Mouse (Mus musculus) erythroblast, adult 5-6 weeks (primary cell): ENCODE results near the gene Ttc21b. TPM values are rescaled to one million over a fixed set of nuclear protein-coding genes. Genes with fewer than 3 reads are reported as not detected.
"Not testable (repeated sequence)": the region's sequence is repeated elsewhere in the genome, so short reads cannot be mapped to it uniquely, and the experiment has no call there.

Experiments
- ATAC-seq: replicated peaks from 2 replicates; pipeline ENCODE4 v1.8.0; 2016; ENCODE audit warnings: moderate number of reproducible peaks, mild to moderate bottlenecking, moderate TSS enrichment, inconsistent platforms; ENCODE audit not compliant: poor library complexity, low FRiP score, severe bottlenecking
- total RNA-seq, 2 experiments: library from RNA; stranded (forward) in 1 of 2; stranded (reverse) in 1 of 2; fragments of 150-400 nt in 1 of 2; fragments of 200-764, 138-1000 nt in 1 of 2; gene quantifications; 2 replicates each; pipeline versions ENCODE4 v1.2.3 to v1.2.4; 2015 to 2017; ENCODE audit warnings: low replicate concordance in 2 of 2

The Ttc21b gene
- total RNA-seq (2015; ENCODE audit: low replicate concordance) (0.19 TPM in 1 of 2 replicates, not detected in the other), total RNA-seq (2017; ENCODE audit: low replicate concordance) (0.42 and 0.60 TPM in 2 replicates)

DNA sequence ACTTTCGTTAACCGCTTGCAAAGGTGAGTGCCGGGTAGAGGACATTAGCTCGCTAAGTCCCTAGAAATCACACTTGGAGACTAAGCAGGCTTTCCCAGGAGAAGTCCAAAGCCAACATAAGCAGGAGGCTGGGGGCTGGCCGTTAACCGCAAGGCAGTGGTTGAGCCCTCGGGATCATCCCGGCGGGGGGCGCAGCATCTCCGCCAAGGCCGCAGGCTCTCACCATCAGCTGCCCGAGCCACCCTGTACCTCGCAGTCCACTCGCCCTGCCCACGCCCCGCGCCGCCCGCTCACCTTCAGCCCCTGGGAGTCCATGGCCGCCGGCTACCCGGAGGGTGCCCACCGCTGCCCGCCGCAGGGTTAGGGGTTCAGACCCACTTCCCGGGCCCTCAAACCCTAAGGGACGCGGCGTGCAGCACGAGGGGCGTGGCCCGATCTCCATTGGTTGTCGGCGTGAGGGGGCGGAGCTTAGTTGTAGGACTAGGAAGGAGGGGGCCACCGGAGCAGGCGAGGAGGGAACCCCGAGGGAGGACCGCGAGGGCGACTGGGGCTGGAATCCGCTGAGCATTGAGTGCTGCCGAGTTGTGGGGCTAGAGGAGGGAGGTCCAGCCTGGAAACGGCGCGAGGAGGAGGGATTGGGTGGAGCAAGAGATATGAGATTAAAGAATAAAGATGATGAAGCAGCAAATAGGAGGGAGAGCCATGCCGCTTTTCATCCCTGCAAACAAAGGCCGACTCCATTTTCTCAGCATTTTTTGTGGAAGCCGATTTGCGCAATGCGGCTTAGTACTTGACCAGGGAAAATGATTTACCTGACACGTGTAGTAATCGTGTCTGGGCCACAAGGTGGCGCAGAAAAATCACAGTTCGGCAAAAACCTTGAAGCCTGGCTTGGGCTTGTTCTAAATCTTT, at the start of gene Ttc21b:
TSS of gene Ttc21b (minus strand) at position 398 of the 912 bp plus-strand sequence.
- ATAC-seq: no peak

DNA sequence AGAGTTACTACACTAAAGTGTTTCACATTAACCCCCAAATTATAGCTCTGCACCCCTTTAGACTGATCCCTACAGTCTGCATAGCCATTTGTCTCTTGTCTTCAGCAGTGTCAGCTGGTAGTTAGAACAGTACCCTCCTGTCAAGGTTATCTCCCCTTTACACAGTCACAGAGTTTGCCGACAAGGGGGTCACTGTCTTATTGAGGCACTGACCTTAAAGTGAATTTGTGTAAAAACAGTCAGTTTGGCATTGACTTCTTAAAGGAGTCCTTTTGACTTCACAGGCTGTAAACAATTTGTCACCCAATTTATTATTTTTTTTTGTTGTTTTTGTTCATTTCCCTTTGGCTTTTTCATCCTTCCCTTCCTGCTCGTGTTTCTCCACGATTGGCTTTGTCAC, 16.1 kb upstream of the Ttc21b start:
- ATAC-seq: no peak

GRCm38 (mm10) chr2:66244013-66244412, 12.4 kb downstream of the Ttc21b start:
- no peak for ATAC-seq

GRCm38 (mm10) chr2:66240334-66240733, 16.1 kb downstream of the Ttc21b start:
- no peak for ATAC-seq

DNA sequence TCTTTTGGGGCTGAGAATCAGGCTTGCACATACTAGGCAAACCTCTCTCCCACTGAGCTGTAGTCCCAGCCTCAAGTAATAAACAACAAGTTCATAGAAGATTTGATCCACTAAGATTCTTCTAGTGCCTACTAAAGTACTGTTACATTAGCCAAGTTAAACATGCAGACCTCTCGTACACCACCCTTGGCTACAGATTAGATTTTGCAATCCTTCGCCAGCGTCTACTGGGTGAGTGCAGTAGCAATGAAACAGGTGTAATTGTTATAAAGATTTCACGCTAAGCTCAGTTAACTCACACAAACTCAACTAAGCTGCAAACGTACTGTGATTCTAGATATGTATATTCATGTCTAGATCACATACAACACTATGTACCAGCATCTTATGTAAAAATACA, 17.5 kb downstream of the Ttc21b start:
- no peak for ATAC-seq

- ATAC-seq: no peak
These were observed 35.5 kb downstream of the Ttc21b start for GRCm38 (mm10) chr2:66220954-66221353.

DNA sequence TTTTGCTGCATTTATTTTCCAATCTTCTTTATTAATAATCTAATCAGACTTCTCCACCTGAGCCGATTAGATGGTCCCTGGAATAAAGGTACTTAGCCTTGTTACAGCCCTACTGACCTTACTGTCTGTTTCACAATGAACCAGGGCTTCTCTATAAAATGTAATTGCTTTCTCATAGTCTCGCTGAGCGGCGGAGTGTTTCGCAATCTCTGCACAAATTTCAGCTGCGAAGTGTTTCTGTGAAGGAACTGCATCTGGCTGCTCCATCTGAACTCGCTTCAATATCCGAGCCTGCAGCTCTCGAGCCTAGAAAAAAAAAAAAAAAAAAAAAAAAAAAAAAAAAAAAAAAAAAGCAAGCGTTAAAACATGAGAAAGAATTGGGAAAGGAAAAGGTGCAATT, 46.5 kb downstream of the Ttc21b start:
- no peak for ATAC-seq

GRCm38 (mm10) chr2:66209353-66209752, 47.1 kb downstream of the Ttc21b start:
- ATAC-seq: no peak

DNA sequence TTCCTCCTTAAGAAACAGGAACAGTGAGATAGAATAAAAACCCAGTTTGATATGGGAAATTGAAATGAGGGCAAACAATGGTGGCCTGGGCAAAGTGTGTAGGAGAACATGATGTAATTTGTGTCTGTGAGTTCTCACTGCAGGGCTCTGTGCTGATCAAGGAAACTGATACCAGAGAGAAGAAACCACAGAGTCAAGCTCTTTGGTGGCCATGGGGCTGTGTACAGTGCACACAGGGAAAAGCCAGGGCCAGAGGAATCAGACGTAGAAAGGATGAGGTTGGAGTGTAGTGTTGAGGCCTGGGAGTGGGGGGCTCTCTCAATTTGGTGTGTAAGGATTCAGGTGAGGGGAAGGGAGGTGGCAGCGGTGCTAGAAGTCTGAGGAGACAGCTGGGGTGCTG, 49.6 kb downstream of the Ttc21b start:
- no peak for ATAC-seq

GRCm38 (mm10) chr2:66204218-66204617, 52.2 kb downstream of the Ttc21b start:
- ATAC-seq: no peak

- no peak for ATAC-seq
These were observed 56.2 kb downstream of the Ttc21b start for GRCm38 (mm10) chr2:66200195-66200594.

- no peak for ATAC-seq
These were observed 64.7 kb downstream of the Ttc21b start for GRCm38 (mm10) chr2:66191691-66192100.

DNA sequence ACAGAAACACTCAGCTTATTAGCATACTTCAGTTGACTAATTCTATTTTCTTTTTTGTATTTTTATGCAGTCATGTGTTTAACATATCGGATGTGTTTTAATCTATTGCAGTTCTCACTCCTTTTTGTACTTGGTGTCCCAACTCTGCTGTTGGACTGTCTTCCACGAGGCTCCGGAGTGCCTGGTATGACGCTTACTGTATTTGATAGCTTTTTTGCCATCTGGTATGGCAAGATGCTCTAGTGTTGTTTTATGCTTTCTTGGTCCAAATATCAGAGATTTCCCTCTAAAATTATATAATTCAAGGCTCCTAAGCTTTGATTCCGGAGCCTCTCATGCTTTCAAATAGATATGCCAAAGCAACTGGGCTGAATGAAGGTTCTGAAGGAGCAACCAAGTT, 66.3 kb downstream of the Ttc21b start:
- no peak for ATAC-seq

GRCm38 (mm10) chr2:66189197-66189596, 67.2 kb downstream of the Ttc21b start:
- ATAC-seq: not testable (repeated sequence)

DNA sequence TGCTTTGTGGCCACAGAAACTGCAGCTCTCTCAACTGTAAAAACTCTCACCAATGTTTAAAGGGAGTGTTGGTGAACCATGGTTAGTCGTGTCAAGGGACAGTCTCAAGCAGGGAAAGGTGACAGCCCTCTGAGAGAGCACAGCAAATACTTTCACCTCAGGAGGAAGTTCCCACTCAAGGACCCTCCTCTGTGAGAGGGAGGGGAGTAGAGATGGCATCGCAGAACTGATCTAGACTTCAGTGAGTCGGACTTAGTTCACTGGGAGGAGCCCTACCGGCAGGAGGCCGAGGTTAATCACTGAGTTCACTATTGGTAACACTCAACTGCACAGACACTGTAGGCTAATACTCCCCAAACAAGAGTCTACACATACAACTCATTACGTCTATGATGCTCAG, 68.9 kb downstream of the Ttc21b start:
- ATAC-seq: no peak

DNA sequence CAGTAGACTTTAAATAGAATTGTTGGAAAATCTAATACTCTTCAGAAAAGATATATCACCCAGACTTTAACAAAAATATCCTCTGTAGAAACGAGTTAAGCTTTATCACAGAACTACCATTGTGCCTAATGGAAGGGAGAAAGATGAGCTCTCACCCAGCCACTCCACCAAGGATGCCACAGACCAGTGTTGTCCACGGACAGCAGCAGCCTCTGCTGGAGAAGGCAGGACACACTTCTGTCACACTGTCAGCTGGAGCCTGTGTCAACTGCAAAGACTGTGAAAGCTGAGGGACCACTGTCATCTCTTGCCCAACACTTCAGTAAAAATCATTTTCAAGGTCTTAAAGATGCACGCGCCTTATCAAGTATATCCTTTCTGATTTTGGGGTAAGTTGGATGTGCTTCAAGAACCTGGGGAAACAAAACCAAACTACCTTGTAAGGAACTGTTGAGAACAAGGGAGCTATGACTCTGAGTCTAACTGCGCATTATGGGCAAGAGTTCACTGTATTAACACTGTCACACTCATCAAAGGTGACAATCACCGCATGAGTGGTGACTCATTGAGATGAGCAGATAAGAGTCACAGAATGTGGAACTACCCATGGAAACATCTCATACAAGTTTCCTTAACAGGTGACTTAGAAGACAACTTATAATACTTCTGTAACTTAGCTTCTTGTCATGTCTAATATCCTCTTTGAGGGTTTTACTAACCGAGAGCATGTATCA, 71.8 kb downstream of the Ttc21b start:
- no peak for ATAC-seq

GRCm38 (mm10) chr2:66180293-66180692, 76.1 kb downstream of the Ttc21b start:
- ATAC-seq: no peak

- no peak for ATAC-seq
These were observed 76.6 kb downstream of the Ttc21b start for GRCm38 (mm10) chr2:66179782-66180181.

DNA sequence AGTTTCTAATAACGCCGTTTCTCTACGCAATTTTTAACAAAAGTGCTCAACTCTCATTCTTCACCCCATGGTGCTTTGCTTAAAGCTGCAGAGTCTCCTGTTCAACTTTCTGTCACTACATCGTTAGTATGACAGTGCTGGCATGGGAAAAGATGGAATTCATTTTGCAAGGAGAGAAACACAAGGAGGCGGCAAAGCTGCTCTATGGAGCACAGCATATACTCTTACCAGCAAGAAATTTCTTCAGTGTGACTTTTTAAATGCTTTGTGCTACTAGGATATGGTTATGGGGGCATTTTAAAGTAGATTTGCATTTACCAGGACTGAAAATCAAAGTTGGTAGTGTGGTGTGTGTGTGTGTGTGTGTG, 77.6 kb downstream of the Ttc21b start:
- ATAC-seq: no peak

- ATAC-seq: no peak
These were observed 78.2 kb downstream of the Ttc21b start for GRCm38 (mm10) chr2:66177886-66178847.
